Mouse (Mus musculus): ENCODE results near the gene Tbc1d9. TPM values are rescaled to one million over a fixed set of nuclear protein-coding genes. Genes with fewer than 3 reads are reported as not detected.
A peak's percentile ranks its signal among the peaks of the same experiment; 100 is the strongest.

Tbc1d9 gene
- polyA plus RNA-seq, 1 experiment from 2014 or later = 34.3 TPM

DNA sequence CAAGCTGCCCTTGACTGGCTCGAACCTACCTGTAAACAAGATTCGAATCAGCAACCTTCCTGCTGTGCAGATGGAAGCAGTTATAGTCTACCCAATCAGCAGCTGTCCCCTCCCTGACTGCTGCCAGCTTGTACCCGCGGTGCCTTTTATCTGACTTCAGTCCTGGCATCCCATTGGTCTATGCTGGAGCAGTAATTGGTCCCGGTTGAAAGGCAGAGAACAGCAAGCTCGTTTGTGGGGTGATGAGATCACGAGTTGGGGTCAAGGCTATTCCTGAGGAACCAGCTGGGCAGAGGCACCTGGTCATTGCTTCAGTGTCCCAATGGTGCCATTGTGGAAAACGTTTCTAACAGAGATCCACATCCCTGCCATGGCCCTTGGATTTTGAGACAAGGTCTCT is 34.6 kb downstream of the Tbc1d9 start:
- Histone ChIP-seq H3K4me3 (ENCODE audit: inconsistent target) (no peak overlapping the region), H3K27ac (no peak overlapping the region), H3K79me2 (ENCODE audit: inconsistent target) (peaks cover 100% of the 10 kb centered on the region), H3K36me3 (ENCODE audit: inconsistent target) (no peaks in the 10 kb centered on the region)
- WGBS (ENCODE audit: missing documents) = 85% methylated on average over 6 of the region's 8 CpGs

GRCm38 (mm10) chr8:83200191-83201177 is 35.3 kb downstream of the Tbc1d9 start:
- peak overlapping the region; percentile 5; the same call in 1 of the 2 replicates for H3K4me3 ChIP-seq (ENCODE audit: inconsistent target)
- peaks cover 100% of the 10 kb centered on the region for H3K79me2 ChIP-seq (ENCODE audit: inconsistent target)
- WGBS (ENCODE audit: missing documents) = 40% methylated on average over 16 of the region's 16 CpGs
- no peaks in the 10 kb centered on the region for H3K36me3 ChIP-seq (ENCODE audit: inconsistent target)
- no peak overlapping the region for H3K27ac ChIP-seq

GRCm38 (mm10) chr8:83202946-83203345 is 37.8 kb downstream of the Tbc1d9 start:
- WGBS (ENCODE audit: missing documents) = 49% methylated on average over 11 of the region's 11 CpGs
- H3K36me3 ChIP-seq (ENCODE audit: inconsistent target) = no peaks in the 10 kb centered on the region
- peaks cover 96% of the 10 kb centered on the region for H3K79me2 ChIP-seq (ENCODE audit: inconsistent target)
- H3K4me3 ChIP-seq (ENCODE audit: inconsistent target) = no peak overlapping the region
- no peak overlapping the region for H3K27ac ChIP-seq

DNA sequence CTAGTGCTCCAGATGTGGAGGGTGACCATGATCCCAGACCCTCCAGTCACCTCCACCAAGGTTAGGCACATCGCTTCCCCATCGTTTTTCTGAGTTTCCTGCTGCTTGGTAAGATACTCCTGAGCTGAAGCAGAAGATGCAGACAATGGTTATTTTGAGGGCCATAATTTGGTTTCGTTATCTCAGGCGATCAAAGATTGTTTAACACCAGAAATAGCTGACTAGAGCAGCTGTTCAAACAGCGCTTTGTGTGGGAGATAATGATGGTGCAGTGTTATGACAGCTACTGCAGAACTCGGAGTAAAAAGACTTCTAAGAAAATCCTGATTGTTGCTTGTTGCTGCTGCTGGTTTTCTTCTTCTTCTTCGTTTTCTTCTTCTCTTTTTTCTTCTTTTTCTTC is 40.8 kb downstream of the Tbc1d9 start:
- H3K4me3 ChIP-seq (ENCODE audit: inconsistent target) = no peak overlapping the region
- H3K79me2 ChIP-seq (ENCODE audit: inconsistent target) = peaks cover 89% of the 10 kb centered on the region
- 77% methylated on average over 6 of the region's 7 CpGs for WGBS (ENCODE audit: missing documents)
- no peak overlapping the region for H3K27ac ChIP-seq
- peaks cover 10% of the 10 kb centered on the region for H3K36me3 ChIP-seq (ENCODE audit: inconsistent target)

GRCm38 (mm10) chr8:83209581-83209980 is 44.4 kb downstream of the Tbc1d9 start:
- no peak overlapping the region for H3K4me3 ChIP-seq (ENCODE audit: inconsistent target)
- H3K79me2 ChIP-seq (ENCODE audit: inconsistent target) = peaks cover 69% of the 10 kb centered on the region
- H3K27ac ChIP-seq = no peak overlapping the region
- peaks cover 33% of the 10 kb centered on the region for H3K36me3 ChIP-seq (ENCODE audit: inconsistent target)
- WGBS (ENCODE audit: missing documents) = 100% methylated on average over 3 of the region's 4 CpGs

GRCm38 (mm10) chr8:83210676-83211075 is 45.5 kb downstream of the Tbc1d9 start:
- 96% methylated on average over 7 of the region's 7 CpGs for WGBS (ENCODE audit: missing documents)
- H3K4me3 ChIP-seq (ENCODE audit: inconsistent target) = no peak overlapping the region
- peaks cover 67% of the 10 kb centered on the region for H3K79me2 ChIP-seq (ENCODE audit: inconsistent target)
- H3K27ac ChIP-seq = no peak overlapping the region
- peaks cover 33% of the 10 kb centered on the region for H3K36me3 ChIP-seq (ENCODE audit: inconsistent target)

GRCm38 (mm10) chr8:83215065-83215464 is 49.9 kb downstream of the Tbc1d9 start:
- no peak overlapping the region for H3K4me3 ChIP-seq (ENCODE audit: inconsistent target)
- peaks cover 32% of the 10 kb centered on the region for H3K36me3 ChIP-seq (ENCODE audit: inconsistent target)
- H3K79me2 ChIP-seq (ENCODE audit: inconsistent target) = peaks cover 65% of the 10 kb centered on the region; the same call in 1 of the 2 replicates
- WGBS (ENCODE audit: missing documents) = 41% methylated on average over 5 of the region's 5 CpGs
- no peak overlapping the region for H3K27ac ChIP-seq

- 92% methylated on average over 6 of the region's 6 CpGs for WGBS (ENCODE audit: missing documents)
- H3K79me2 ChIP-seq (ENCODE audit: inconsistent target) = peaks cover 78% of the 10 kb centered on the region; the same call in 1 of the 2 replicates
- H3K27ac ChIP-seq = no peak overlapping the region
- H3K4me3 ChIP-seq (ENCODE audit: inconsistent target) = no peak overlapping the region
- H3K36me3 ChIP-seq (ENCODE audit: inconsistent target) = peaks cover 17% of the 10 kb centered on the region
Measured at GRCm38 (mm10) chr8:83216520-83216919, 51.4 kb downstream of the Tbc1d9 start.

- WGBS (ENCODE audit: missing documents) = 88% methylated on average over 9 of the region's 9 CpGs
- H3K4me3 ChIP-seq (ENCODE audit: inconsistent target) = no peak overlapping the region
- H3K27ac ChIP-seq = no peak overlapping the region
- H3K79me2 ChIP-seq (ENCODE audit: inconsistent target) = peaks cover 82% of the 10 kb centered on the region; the same call in 1 of the 2 replicates
- peaks cover 11% of the 10 kb centered on the region; the same call in 1 of the 2 replicates for H3K36me3 ChIP-seq (ENCODE audit: inconsistent target)
Measured at GRCm38 (mm10) chr8:83217196-83217595, 52.0 kb downstream of the Tbc1d9 start.

- Histone ChIP-seq H3K4me3 (ENCODE audit: inconsistent target) (no peak overlapping the region), H3K79me2 (ENCODE audit: inconsistent target) (peaks cover 75% of the 10 kb centered on the region; the same call in 1 of the 2 replicates), H3K36me3 (ENCODE audit: inconsistent target) (peaks cover 4% of the 10 kb centered on the region; the same call in 1 of the 2 replicates), H3K27ac (no peak overlapping the region)
- WGBS (ENCODE audit: missing documents) = 91% methylated on average over 2 of the region's 2 CpGs
Measured at GRCm38 (mm10) chr8:83217891-83218290, 52.7 kb downstream of the Tbc1d9 start.

- Histone ChIP-seq H3K36me3 (ENCODE audit: inconsistent target) (no peaks in the 10 kb centered on the region), H3K79me2 (ENCODE audit: inconsistent target) (peaks cover 80% of the 10 kb centered on the region; the same call in 1 of the 2 replicates), H3K4me3 (ENCODE audit: inconsistent target) (no peak overlapping the region), H3K27ac (no peak overlapping the region)
- WGBS (ENCODE audit: missing documents) = 93% methylated on average over 8 of the region's 8 CpGs
Measured at GRCm38 (mm10) chr8:83219392-83219791, 54.2 kb downstream of the Tbc1d9 start.

DNA sequence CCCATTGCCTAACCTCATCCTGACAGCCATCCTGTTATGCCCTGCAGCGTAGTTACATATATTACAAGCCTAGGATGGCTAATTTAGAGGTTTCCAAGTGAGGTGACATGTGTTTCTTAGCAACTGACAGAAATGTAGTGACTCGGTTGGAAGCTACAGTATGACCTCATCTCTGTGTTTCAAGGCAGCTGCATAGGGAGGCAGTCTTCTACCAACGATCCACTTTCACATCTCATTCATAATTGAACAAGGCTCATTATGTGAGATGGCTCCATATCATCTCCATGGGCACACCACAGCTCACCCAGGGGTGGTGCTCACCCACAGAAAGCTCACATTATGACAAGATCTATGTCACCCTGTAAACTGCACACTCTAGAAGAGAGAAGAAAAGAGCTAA is 55.6 kb downstream of the Tbc1d9 start:
- Histone ChIP-seq H3K4me3 (ENCODE audit: inconsistent target) (no peak overlapping the region), H3K79me2 (ENCODE audit: inconsistent target) (peaks cover 82% of the 10 kb centered on the region; the same call in 1 of the 2 replicates), H3K36me3 (ENCODE audit: inconsistent target) (no peaks in the 10 kb centered on the region), H3K27ac (no peak overlapping the region)
- 94% methylated on average over 3 of the region's 3 CpGs for WGBS (ENCODE audit: missing documents)

GRCm38 (mm10) chr8:83224754-83225416 is 59.7 kb downstream of the Tbc1d9 start:
- Histone ChIP-seq H3K79me2 (ENCODE audit: inconsistent target) (peaks cover 69% of the 10 kb centered on the region; the same call in 1 of the 2 replicates), H3K27ac (no peak overlapping the region), H3K4me3 (ENCODE audit: inconsistent target) (no peak overlapping the region), H3K36me3 (ENCODE audit: inconsistent target) (no peaks in the 10 kb centered on the region)
- 91% methylated on average over 5 of the region's 5 CpGs for WGBS (ENCODE audit: missing documents)

- no peaks in the 10 kb centered on the region for H3K36me3 ChIP-seq (ENCODE audit: inconsistent target)
- H3K79me2 ChIP-seq (ENCODE audit: inconsistent target) = peaks cover 62% of the 10 kb centered on the region; the same call in 1 of the 2 replicates
- WGBS (ENCODE audit: missing documents) = 100% methylated on average over 2 of the region's 2 CpGs
- no peak overlapping the region for H3K27ac ChIP-seq
- H3K4me3 ChIP-seq (ENCODE audit: inconsistent target) = no peak overlapping the region
Measured at GRCm38 (mm10) chr8:83225598-83225997, 60.4 kb downstream of the Tbc1d9 start.

All from macrophage (primary cell).